Mouse (Mus musculus) mouse embryonic stem cell (cell line): ENCODE results near the gene Ssmem1.

Source experiments
- in situ Hi-C, 2 experiments: fragments of 300-500 bp; cut with MboI; formaldehyde crosslinking; loops; 1 replicate in 1 of 2; 3 replicates in 1 of 2; pipeline ENCODE4 v1.14.3; 2019 to 2020; ENCODE audit warnings: low sequenced_read_pairs in 2 of 2, low pct_unique_long_range_greater_than_20kb in 1 of 2, mixed read lengths in 1 of 2; ENCODE audit not compliant: unreplicated experiment in 1 of 2

Gene Ssmem1

GRCm38 (mm10) chr6:30509265-30510239 is at the start of gene Ssmem1, which contains the start of gene Tmem209:
Ssmem1 (plus strand) TSS chr6:30509849.
Tmem209 (minus strand) TSS chr6:30509783.
- in situ Hi-C loops = no loop called here

GRCm38 (mm10) chr6:30460750-30461446 is 48.8 kb upstream of the Ssmem1 start:
- in situ Hi-C loops = loop anchor here in 1 of 2 experiments (5.0 kb wide), 1 partner anchor 39 kb away; no protein-coding TSS in a partner anchor

GRCm38 (mm10) chr6:30461755-30462344 is 47.8 kb upstream of the Ssmem1 start:
- in situ Hi-C loops = loop anchor here in 1 of 2 experiments (5.0 kb wide), 1 partner anchor 40 kb away; no protein-coding TSS in a partner anchor

- in situ Hi-C loops = loop anchor here in 1 of 2 experiments (5.0 kb wide), 1 partner anchor 41 kb away; no protein-coding TSS in a partner anchor
These were observed 46.8 kb upstream of the Ssmem1 start for GRCm38 (mm10) chr6:30462822-30463221.

GRCm38 (mm10) chr6:30465586-30465985 is 44.1 kb upstream of the Ssmem1 start:
- in situ Hi-C loops = no loop called here

GRCm38 (mm10) chr6:30468058-30468457 is 41.6 kb upstream of the Ssmem1 start:
- in situ Hi-C loops = no loop called here

- in situ Hi-C loops = no loop called here
These were observed 41.0 kb upstream of the Ssmem1 start for GRCm38 (mm10) chr6:30468684-30469083.

- in situ Hi-C loops = no loop called here
These were observed 40.3 kb upstream of the Ssmem1 start for GRCm38 (mm10) chr6:30469370-30469769.

GRCm38 (mm10) chr6:30471706-30472105 is 37.9 kb upstream of the Ssmem1 start:
- in situ Hi-C loops = no loop called here

GRCm38 (mm10) chr6:30476025-30476765 is 33.5 kb upstream of the Ssmem1 start:
- in situ Hi-C loops = loop anchor here in 1 of 2 experiments (25.0 kb wide), 1 partner anchor 914 kb away; no protein-coding TSS in a partner anchor

- in situ Hi-C loops = loop anchor here in 1 of 2 experiments (25.0 kb wide), 1 partner anchor 915 kb away; no protein-coding TSS in a partner anchor
These were observed 32.4 kb upstream of the Ssmem1 start for GRCm38 (mm10) chr6:30477210-30477714.

- in situ Hi-C loops = loop anchor here in 1 of 2 experiments (25.0 kb wide), 1 partner anchor 915 kb away; no protein-coding TSS in a partner anchor
These were observed 31.9 kb upstream of the Ssmem1 start for GRCm38 (mm10) chr6:30477784-30478183.

GRCm38 (mm10) chr6:30479418-30479817 is 30.2 kb upstream of the Ssmem1 start:
- in situ Hi-C loops = loop anchor here in 1 of 2 experiments (25.0 kb wide), 1 partner anchor 917 kb away; no protein-coding TSS in a partner anchor

- in situ Hi-C loops = loop anchor here in 1 of 2 experiments (25.0 kb wide), 1 partner anchor 921 kb away; no protein-coding TSS in a partner anchor
These were observed 26.7 kb upstream of the Ssmem1 start for GRCm38 (mm10) chr6:30482908-30483307.

- in situ Hi-C loops = loop anchor here in 1 of 2 experiments (25.0 kb wide), 1 partner anchor 924 kb away; no protein-coding TSS in a partner anchor
These were observed 23.1 kb upstream of the Ssmem1 start for GRCm38 (mm10) chr6:30486504-30486903.

- in situ Hi-C loops = loop anchor here in 1 of 2 experiments (25.0 kb wide), 1 partner anchor 937 kb away; no protein-coding TSS in a partner anchor
These were observed 10.6 kb upstream of the Ssmem1 start for GRCm38 (mm10) chr6:30499049-30499448.

- in situ Hi-C loops = no loop called here
These were observed 825 bp upstream of the Ssmem1 start for GRCm38 (mm10) chr6:30508824-30509223.
